Mouse (Mus musculus) liver, embryonic 14.5 days (tissue): ENCODE measurements at regions not wholly inside any gene's neighbourhood (a gene's known extent, or its start where the extent isn't known, plus 50 kb on each side); places are given as distances from the start of the nearest gene placed in this dataset.

Source experiments
- CTCF ChIP-seq: IDR thresholded peaks from 2 replicates; pipeline ENCODE4 v1.5.1; 2016; ENCODE audit warnings: antibody characterized with exemption, low read depth, control low read depth
- EP300 ChIP-seq: IDR thresholded peaks from 2 replicates; pipeline ENCODE4 v1.6.1; 2016; ENCODE audit warnings: antibody characterized with exemption, low read depth

DNA sequence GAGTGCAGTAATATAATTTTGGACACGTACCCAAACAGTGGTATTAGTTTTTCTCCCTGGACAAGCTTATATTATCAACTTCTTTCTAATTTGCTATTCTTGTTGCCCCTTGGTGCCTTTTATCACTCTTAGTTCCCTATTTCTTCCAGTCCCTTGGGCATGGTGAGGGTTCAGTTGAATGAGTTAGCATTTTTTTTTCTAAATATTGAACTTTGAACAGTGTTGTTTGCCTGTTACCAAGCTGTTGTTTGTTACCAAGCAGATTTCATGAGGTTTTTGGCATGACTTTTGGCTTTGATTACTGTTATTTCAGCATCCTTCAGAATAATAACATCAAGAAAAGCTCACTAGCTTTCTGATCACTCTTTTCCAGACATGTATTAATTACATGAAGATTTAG is 162.3 kb upstream of the Fam98a start:
- TF ChIP-seq CTCF (no peak), EP300 (no peak)
